Mouse (Mus musculus) C2C12 (cell line): Measurements from ENCODE around the gene Ap4b1. TPM values are rescaled to one million over a fixed set of nuclear protein-coding genes. Genes with fewer than 3 reads are reported as not detected.
"Not testable (repeated sequence)": the region's sequence is repeated elsewhere in the genome, so short reads cannot be mapped to it uniquely, and the experiment has no call there.

Experiments
- H3K27me3 ChIP-seq: one replicate; pipeline ENCODE4 v1.6.1; 2011; ENCODE audit not compliant: control insufficient read depth, insufficient read depth, insufficient read length
- H3K36me3 ChIP-seq: one replicate; pipeline ENCODE4 v1.6.1; 2011; ENCODE audit not compliant: control insufficient read depth, insufficient read depth
- H3K4me3 ChIP-seq: one replicate; pipeline ENCODE4 v1.5.1; 2011; ENCODE audit warnings: mild to moderate bottlenecking, control low read depth; ENCODE audit not compliant: poor library complexity, insufficient read depth, severe bottlenecking
- H3K79me2 ChIP-seq: one replicate; pipeline ENCODE4 v1.6.1; 2011; ENCODE audit not compliant: control insufficient read depth, insufficient read depth
- H3K79me3 ChIP-seq: one replicate; pipeline ENCODE4 v1.6.1; 2011; ENCODE audit warnings: low read depth, control low read depth
- H3ac ChIP-seq: one replicate; pipeline ENCODE3; 2011; ENCODE audit warnings: low read depth; ENCODE audit not compliant: control insufficient read depth, insufficient read length
- CEBPB ChIP-seq: IDR thresholded peaks from one replicate; pipeline ENCODE4 v1.6.1; 2011; ENCODE audit warnings: low read depth, mild to moderate bottlenecking, control low read depth, moderate library complexity
- CTCF ChIP-seq: IDR thresholded peaks from one replicate; pipeline ENCODE4 v1.5.1; 2011; ENCODE audit not compliant: control insufficient read depth, insufficient read depth, insufficient read length
- FOSL1 ChIP-seq: IDR thresholded peaks from one replicate; pipeline ENCODE4 v1.8.0; 2011; ENCODE audit warnings: mild to moderate bottlenecking, low read length; ENCODE audit not compliant: poor library complexity, insufficient read depth, severe bottlenecking
- MAX ChIP-seq: IDR thresholded peaks from one replicate; pipeline ENCODE4 v1.6.1; 2011; ENCODE audit warnings: mild to moderate bottlenecking, control low read depth
- MYOD1 ChIP-seq: IDR thresholded peaks from one replicate; pipeline ENCODE4 v1.6.1; 2011; ENCODE audit warnings: low read depth; ENCODE audit not compliant: control insufficient read depth, insufficient read length
- MYOG ChIP-seq: IDR thresholded peaks from one replicate; pipeline ENCODE4 v1.6.1; 2011; ENCODE audit not compliant: control insufficient read depth, insufficient read length; ENCODE audit errors: extremely low read depth
- USF1 ChIP-seq: IDR thresholded peaks from one replicate; pipeline ENCODE4 v1.6.1; 2011; ENCODE audit warnings: low read depth, mild to moderate bottlenecking, control low read depth, moderate library complexity
- polyA plus RNA-seq: library from polyadenylated mRNA; unstranded; fragments of >200 nt; fragmentation: generic; extraction: Trizol; gene quantifications from one replicate; pipeline ENCODE4 v1.2.1, GENCODE M21; 2012; ENCODE audit warnings: missing spikeins

Ap4b1 gene
- polyA plus RNA-seq, 1 experiment, result 8.8 TPM

- H3K36me3 ChIP-seq, H3K27me3 ChIP-seq, H3K79me3 ChIP-seq, H3ac ChIP-seq, H3K79me2 ChIP-seq, H3K4me3 ChIP-seq: not testable (repeated sequence)
- peak; percentile 48 for TF ChIP-seq CEBPB
Measured at GRCm38 (mm10) chr3:103830681-103831080, 21.4 kb downstream of the Ap4b1 start.

- Histone ChIP-seq H3K79me3 (no peaks in the 10 kb centered on the region), H3K27me3 (no peaks in the 10 kb centered on the region), H3K4me3 (no peak overlapping the region), H3K36me3 (no peaks in the 10 kb centered on the region), H3ac (no peak overlapping the region), H3K79me2 (no peaks in the 10 kb centered on the region)
- TF ChIP-seq USF1, result no peak
- no peak for TF ChIP-seq CTCF
- TF ChIP-seq CEBPB, result no peak
- no peak for TF ChIP-seq FOSL1
- no peak for TF ChIP-seq MAX
- no peak for TF ChIP-seq MYOD1
- TF ChIP-seq MYOG, result no peak
Measured at GRCm38 (mm10) chr3:103831146-103831545, 21.8 kb downstream of the Ap4b1 start.

- H3ac ChIP-seq, result no peak within 1 kb of the TSS
- no peaks in the 10 kb centered on the region for H3K79me2 ChIP-seq
- no peaks in the 10 kb centered on the region for H3K79me3 ChIP-seq
- no peak within 1 kb of the TSS for H3K4me3 ChIP-seq
- no peak for TF ChIP-seq MYOD1
- TF ChIP-seq CEBPB, result no peak
- no peak for TF ChIP-seq MYOG
- TF ChIP-seq MAX, result no peak
- no peak for TF ChIP-seq USF1
- TF ChIP-seq CTCF, result no peak
- no peak for TF ChIP-seq FOSL1
- no peaks in the 10 kb centered on the region for H3K36me3 ChIP-seq
- H3K27me3 ChIP-seq, result no peaks in the 10 kb centered on the region
Measured at GRCm38 (mm10) chr3:103832426-103832825, 23.1 kb downstream of the Ap4b1 start, which contains the start of gene Bcl2l15. Bcl2l15 (plus strand) TSS chr3:103832601.

- Histone ChIP-seq H3K79me3 (no peaks in the 10 kb centered on the region), H3K79me2 (no peaks in the 10 kb centered on the region), H3K4me3 (no peak overlapping the region), H3K27me3 (no peaks in the 10 kb centered on the region), H3K36me3 (no peaks in the 10 kb centered on the region), H3ac (no peak overlapping the region)
- TF ChIP-seq CTCF, result no peak
- TF ChIP-seq CEBPB, result no peak
- TF ChIP-seq FOSL1, result no peak
- TF ChIP-seq USF1, result no peak
Measured at GRCm38 (mm10) chr3:103834001-103834400, 24.7 kb downstream of the Ap4b1 start.

- Histone ChIP-seq H3K27me3 (no peaks in the 10 kb centered on the region), H3ac (no peak overlapping the region), H3K79me2 (no peaks in the 10 kb centered on the region), H3K4me3 (no peak overlapping the region), H3K36me3 (no peaks in the 10 kb centered on the region), H3K79me3 (no peaks in the 10 kb centered on the region)
- no peak for TF ChIP-seq MAX
Measured at GRCm38 (mm10) chr3:103835272-103835950, 26.1 kb downstream of the Ap4b1 start.

GRCm38 (mm10) chr3:103835951-103836310, 26.6 kb downstream of the Ap4b1 start:
- H3K79me2 ChIP-seq, result no peaks in the 10 kb centered on the region
- no peak overlapping the region for H3K4me3 ChIP-seq
- H3K36me3 ChIP-seq, result no peaks in the 10 kb centered on the region
- no peaks in the 10 kb centered on the region for H3K79me3 ChIP-seq
- TF ChIP-seq FOSL1, result no peak
- TF ChIP-seq MYOG, result no peak
- no peak for TF ChIP-seq MYOD1
- no peak for TF ChIP-seq CTCF
- no peak for TF ChIP-seq USF1
- no peak for TF ChIP-seq MAX
- TF ChIP-seq CEBPB, result no peak
- H3ac ChIP-seq, result no peak overlapping the region
- no peaks in the 10 kb centered on the region for H3K27me3 ChIP-seq
